Mouse (Mus musculus) forebrain, postnatal 0 days (tissue): ENCODE measurements around the gene Exoc4. TPM values are rescaled to one million over a fixed set of nuclear protein-coding genes. Genes with fewer than 3 reads are reported as not detected.

Source experiments
- ATAC-seq: fragments of 200-750 bp; cut with Nextera tagmentation; 2 replicates; pipeline ENCODE4 v1.8.0; 2017; ENCODE audit warnings: mild to moderate bottlenecking, moderate library complexity
- DNase-seq: peaks from one replicate; pipeline ENCODE4 v3.0.0-alpha.2; 2015
- H3K27ac ChIP-seq: fragments of 300-500 bp; sonication (generic); 2 replicates; pipeline ENCODE4 v1.5.1; 2014; ENCODE audit warnings: low read depth, mild to moderate bottlenecking, antibody characterized with exemption, low read length, moderate library complexity, mixed read lengths
- H3K27me3 ChIP-seq: fragments of 300-500 bp; sonication (generic); 2 replicates; pipeline ENCODE4 v1.6.1; 2014; ENCODE audit warnings: mild to moderate bottlenecking, low read length, mixed read lengths; ENCODE audit not compliant: insufficient read depth
- H3K36me3 ChIP-seq: fragments of 300-500 bp; sonication (generic); 2 replicates; pipeline ENCODE4 v1.6.1; 2014; ENCODE audit warnings: mild to moderate bottlenecking, moderate library complexity; ENCODE audit not compliant: insufficient read depth
- H3K4me1 ChIP-seq: fragments of 300-500 bp; sonication (generic); 2 replicates; pipeline ENCODE4 v1.6.1; 2014; ENCODE audit warnings: antibody characterized with exemption; ENCODE audit not compliant: insufficient read depth
- H3K4me2 ChIP-seq: fragments of 300-500 bp; sonication (generic); 2 replicates; pipeline ENCODE4 v1.6.1; 2014; ENCODE audit warnings: low read depth, mild to moderate bottlenecking, moderate library complexity
- H3K4me3 ChIP-seq: fragments of 300-500 bp; sonication (generic); 2 replicates; pipeline ENCODE4 v1.5.1; 2014; ENCODE audit warnings: low read depth, low read length, mixed read lengths
- H3K9ac ChIP-seq: fragments of 300-500 bp; sonication (generic); 2 replicates; pipeline ENCODE4 v1.6.1; 2014; ENCODE audit warnings: mild to moderate bottlenecking
- H3K9me3 ChIP-seq: fragments of 300-500 bp; sonication (generic); 2 replicates; pipeline ENCODE4 v1.6.1; 2016; ENCODE audit warnings: low read length
- CTCF ChIP-seq: sonication (generic); IDR thresholded peaks from 2 replicates; pipeline ENCODE4 v1.5.1; 2016; ENCODE audit warnings: antibody characterized with exemption, control low read depth, low read depth
- WGBS: fragments of 180-500 bp; shearing (Covaris S2); extraction: QIAGEN DNeasy Blood & Tissue Kit; methylation state at CpG from one replicate; pipeline ENCODE4 v1.1.7; 2014; 5-methylcytosine and 5-hydroxymethylcytosine counted together
- polyA plus RNA-seq: library from polyadenylated mRNA; unstranded; fragments of >200 nt; fragmentation: Nextera tagmentation; extraction: Ambion mirVana; gene quantifications from 2 replicates; pipeline ENCODE4 v1.2.1, GENCODE M21; 2015
- total RNA-seq: library from RNA; depleted of rRNA; stranded (reverse); fragments of >200 nt; gene quantifications from 2 replicates; pipeline ENCODE4 v1.2.3, GENCODE M21; 2014

The Exoc4 gene
- total and polyA plus RNA-seq, 2 experiments from 2014 or later = 29.0 to 90.9 TPM

GRCm38 (mm10) chr6:33711742-33712141, 462.9 kb downstream of the Exoc4 start:
- ATAC-seq = no peak
- no peaks in the 10 kb centered on the region for H3K36me3 ChIP-seq
- no peak for DNase-seq
- no peaks in the 10 kb centered on the region for H3K27me3 ChIP-seq
- peaks cover 11% of the 10 kb centered on the region; the same call in 1 of the 2 replicates for H3K4me1 ChIP-seq
- WGBS = 16% methylated on average over 3 of the region's 3 CpGs
- peak overlapping the region; percentile 54 for H3K27ac ChIP-seq
- H3K9ac ChIP-seq = no peak overlapping the region
- no peaks in the 10 kb centered on the region for H3K9me3 ChIP-seq
- H3K4me2 ChIP-seq = no peak overlapping the region
- H3K4me3 ChIP-seq = no peak overlapping the region
- no peak for TF ChIP-seq CTCF

GRCm38 (mm10) chr6:33712540-33713118, 463.7 kb downstream of the Exoc4 start:
- DNase-seq = peak; percentile 54
- H3K9ac ChIP-seq = no peak overlapping the region
- no peak overlapping the region for H3K4me3 ChIP-seq
- H3K27me3 ChIP-seq = no peaks in the 10 kb centered on the region
- H3K4me1 ChIP-seq = peaks cover 11% of the 10 kb centered on the region; the same call in 1 of the 2 replicates
- no peaks in the 10 kb centered on the region for H3K9me3 ChIP-seq
- peak overlapping the region; percentile 6 for H3K27ac ChIP-seq
- 16% methylated on average over 7 of the region's 7 CpGs for WGBS
- H3K36me3 ChIP-seq = no peaks in the 10 kb centered on the region
- H3K4me2 ChIP-seq = no peak overlapping the region
- peak; percentile 81 for ATAC-seq
- TF ChIP-seq CTCF = no peak

- WGBS = 20% methylated on average over 6 of the region's 6 CpGs
- ATAC-seq (peak; percentile 8; the same call in 1 of the 2 replicates), DNase-seq (peak; percentile 24)
- Histone ChIP-seq H3K27me3 (no peaks in the 10 kb centered on the region), H3K36me3 (no peaks in the 10 kb centered on the region), H3K4me3 (no peak overlapping the region), H3K4me2 (no peak overlapping the region), H3K9ac (no peak overlapping the region), H3K9me3 (no peaks in the 10 kb centered on the region), H3K27ac (no peak overlapping the region), H3K4me1 (peaks cover 11% of the 10 kb centered on the region; the same call in 1 of the 2 replicates)
- TF ChIP-seq CTCF = no peak
These were observed 467.5 kb downstream of the Exoc4 start for GRCm38 (mm10) chr6:33716254-33716965.

- no peak overlapping the region for H3K9ac ChIP-seq
- ATAC-seq (no peak), DNase-seq (no peak)
- no peak overlapping the region for H3K4me3 ChIP-seq
- H3K27me3 ChIP-seq = no peaks in the 10 kb centered on the region
- no peaks in the 10 kb centered on the region for H3K4me1 ChIP-seq
- no peaks in the 10 kb centered on the region for H3K36me3 ChIP-seq
- no peaks in the 10 kb centered on the region for H3K9me3 ChIP-seq
- H3K4me2 ChIP-seq = no peak overlapping the region
- WGBS = 60% methylated on average over 4 of the region's 4 CpGs
- no peak overlapping the region for H3K27ac ChIP-seq
- TF ChIP-seq CTCF = no peak
These were observed 472.3 kb downstream of the Exoc4 start for GRCm38 (mm10) chr6:33721166-33721565.

- ATAC-seq (no peak), DNase-seq (no peak)
- Histone ChIP-seq H3K36me3 (no peaks in the 10 kb centered on the region), H3K4me1 (no peaks in the 10 kb centered on the region), H3K9me3 (no peaks in the 10 kb centered on the region), H3K4me2 (no peak overlapping the region), H3K27me3 (no peaks in the 10 kb centered on the region), H3K4me3 (no peak overlapping the region), H3K27ac (no peak overlapping the region), H3K9ac (no peak overlapping the region)
- no peak for TF ChIP-seq CTCF
- 87% methylated on average over 2 of the region's 2 CpGs for WGBS
These were observed 473.9 kb downstream of the Exoc4 start for GRCm38 (mm10) chr6:33722811-33723210.

GRCm38 (mm10) chr6:33724596-33724995, 475.7 kb downstream of the Exoc4 start:
- no peak for TF ChIP-seq CTCF
- 52% methylated on average over 3 of the region's 3 CpGs for WGBS
- no peaks in the 10 kb centered on the region for H3K4me1 ChIP-seq
- peak; percentile 10 for DNase-seq
- no peak overlapping the region for H3K27ac ChIP-seq
- no peaks in the 10 kb centered on the region for H3K27me3 ChIP-seq
- H3K9ac ChIP-seq = no peak overlapping the region
- no peak overlapping the region for H3K4me2 ChIP-seq
- H3K9me3 ChIP-seq = no peaks in the 10 kb centered on the region
- H3K4me3 ChIP-seq = no peak overlapping the region
- no peaks in the 10 kb centered on the region for H3K36me3 ChIP-seq
- peak; percentile 79 for ATAC-seq

- Histone ChIP-seq H3K4me2 (no peak overlapping the region), H3K27ac (no peak overlapping the region), H3K9ac (no peak overlapping the region), H3K4me3 (no peak overlapping the region), H3K27me3 (no peaks in the 10 kb centered on the region), H3K9me3 (no peaks in the 10 kb centered on the region), H3K4me1 (no peaks in the 10 kb centered on the region), H3K36me3 (no peaks in the 10 kb centered on the region)
- DNase-seq = no peak
- WGBS = 83% methylated on average over 1 of the region's 1 CpGs
- TF ChIP-seq CTCF = no peak
- no peak for ATAC-seq
These were observed 478.4 kb downstream of the Exoc4 start for GRCm38 (mm10) chr6:33727271-33727670.
